Mouse (Mus musculus): ENCODE results near the gene Ttll7.

GRCm38 (mm10) chr3:146967834-146968233, 115.7 kb downstream of the Ttll7 start:
- no peak for TF ChIP-seq POLR2A (IDR thresholded peaks at IDR 0.05; ENCODE audit: extremely low read depth, insufficient read depth, low read length)
- no peak for TF ChIP-seq CTCF (IDR thresholded peaks at IDR 0.05; ENCODE audit: low read depth, low read length)
